Mouse (Mus musculus): Measurements from ENCODE around the gene Lcat. TPM values are rescaled to one million over a fixed set of nuclear protein-coding genes. Genes with fewer than 3 reads are reported as not detected.

Gene Lcat
- total RNA-seq, 2 experiments from 2014 or later: 1.5 to 4.6 TPM

- ATAC-seq (replicated peaks; ENCODE audit: low FRiP score, low TSS enrichment, poor library complexity, severe bottlenecking): no peak
These were observed 13.4 kb upstream of the Lcat start for GRCm38 (mm10) chr8:105956556-105956955.

GRCm38 (mm10) chr8:105951057-105951659 is 8.0 kb upstream of the Lcat start:
- no peak for ATAC-seq (replicated peaks; ENCODE audit: low FRiP score, low TSS enrichment, poor library complexity, severe bottlenecking)

- no peak for ATAC-seq (replicated peaks; ENCODE audit: low FRiP score, low TSS enrichment, poor library complexity, severe bottlenecking)
These were observed 6.2 kb upstream of the Lcat start for GRCm38 (mm10) chr8:105949350-105949749.

- ATAC-seq (replicated peaks; ENCODE audit: low FRiP score, low TSS enrichment, poor library complexity, severe bottlenecking): no peak
These were observed 640 bp downstream of the Lcat start for GRCm38 (mm10) chr8:105942542-105942941.

- ATAC-seq (replicated peaks; ENCODE audit: low FRiP score, low TSS enrichment, poor library complexity, severe bottlenecking): no peak
These were observed 1.2 kb downstream of the Lcat start for GRCm38 (mm10) chr8:105942026-105942425.

- ATAC-seq (replicated peaks; ENCODE audit: low FRiP score, low TSS enrichment, poor library complexity, severe bottlenecking): peak; percentile 27; the same call in 1 of the 2 replicates
These were observed 4.9 kb downstream of the Lcat start, which contains the start of gene Psmb10 for GRCm38 (mm10) chr8:105938306-105938669. Gene Psmb10 (minus strand): TSS chr8:105938444.

- peak; percentile 27 for ATAC-seq (replicated peaks; ENCODE audit: low FRiP score, low TSS enrichment, poor library complexity, severe bottlenecking)
These were observed 5.5 kb downstream of the Lcat start for GRCm38 (mm10) chr8:105937496-105938305.

- ATAC-seq (replicated peaks; ENCODE audit: low FRiP score, low TSS enrichment, poor library complexity, severe bottlenecking): peak; percentile 78
These were observed 6.2 kb downstream of the Lcat start for GRCm38 (mm10) chr8:105936866-105937475.

- no peak for ATAC-seq (replicated peaks; ENCODE audit: low FRiP score, low TSS enrichment, poor library complexity, severe bottlenecking)
These were observed 7.1 kb downstream of the Lcat start for GRCm38 (mm10) chr8:105935863-105936603.

GRCm38 (mm10) chr8:105935105-105935504 is 8.1 kb downstream of the Lcat start:
- ATAC-seq (replicated peaks; ENCODE audit: low FRiP score, low TSS enrichment, poor library complexity, severe bottlenecking): no peak

GRCm38 (mm10) chr8:105933762-105934161 is 9.4 kb downstream of the Lcat start, which contains the start of gene Ctrl:
Gene Ctrl (minus strand): TSS chr8:105933862.
- no peak for ATAC-seq (replicated peaks; ENCODE audit: low FRiP score, low TSS enrichment, poor library complexity, severe bottlenecking)

- ATAC-seq (replicated peaks; ENCODE audit: low FRiP score, low TSS enrichment, poor library complexity, severe bottlenecking): no peak
These were observed 10.7 kb downstream of the Lcat start for GRCm38 (mm10) chr8:105932525-105932924.

- no peak for ATAC-seq (replicated peaks; ENCODE audit: low FRiP score, low TSS enrichment, poor library complexity, severe bottlenecking)
These were observed 11.9 kb downstream of the Lcat start for GRCm38 (mm10) chr8:105931271-105931670.

- peak; percentile 70 for ATAC-seq (replicated peaks; ENCODE audit: low FRiP score, low TSS enrichment, poor library complexity, severe bottlenecking)
These were observed 12.6 kb downstream of the Lcat start for GRCm38 (mm10) chr8:105930602-105931001.

GRCm38 (mm10) chr8:105925123-105925522 is 18.1 kb downstream of the Lcat start:
- ATAC-seq (replicated peaks; ENCODE audit: low FRiP score, low TSS enrichment, poor library complexity, severe bottlenecking): no peak

GRCm38 (mm10) chr8:105919390-105919789 is 23.8 kb downstream of the Lcat start:
- ATAC-seq (replicated peaks; ENCODE audit: low FRiP score, low TSS enrichment, poor library complexity, severe bottlenecking): no peak

- peak; percentile 86 for ATAC-seq (replicated peaks; ENCODE audit: low FRiP score, low TSS enrichment, poor library complexity, severe bottlenecking)
These were observed 42.1 kb downstream of the Lcat start for GRCm38 (mm10) chr8:105900941-105901616.

- ATAC-seq (replicated peaks; ENCODE audit: low FRiP score, low TSS enrichment, poor library complexity, severe bottlenecking): peak; percentile 90
These were observed 42.8 kb downstream of the Lcat start, which contains the start of gene Pskh1 for GRCm38 (mm10) chr8:105900180-105900940. Gene Pskh1 (plus strand): TSS chr8:105900441.
